Mouse (Mus musculus) G1E (cell line): ENCODE data around the gene Tom1.

Experiments used
- CTCF ChIP-seq: IDR thresholded peaks from 2 replicates; pipeline ENCODE4 v1.5.1; 2012; ENCODE audit warnings: low read depth, low read length, inconsistent platforms, mixed read lengths
- GATA1 ChIP-seq: IDR thresholded peaks from 2 replicates; pipeline ENCODE4 v1.6.1; 2012; ENCODE audit warnings: borderline replicate concordance, low read length, inconsistent platforms, mixed read lengths
- POLR2AphosphoS5 ChIP-seq: IDR thresholded peaks from 2 replicates; pipeline ENCODE4 v1.6.1; 2012; ENCODE audit warnings: low read depth, low read length, inconsistent platforms; ENCODE audit not compliant: insufficient replicate concordance
- TAL1 ChIP-seq: conservative IDR thresholded peaks from 2 replicates; pipeline ENCODE4 v1.6.1; 2012; ENCODE audit warnings: low read depth, low read length, inconsistent platforms, mixed read lengths

- TF ChIP-seq CTCF = no peak
- no peak for TF ChIP-seq POLR2AphosphoS5
- no peak for TF ChIP-seq GATA1
- TF ChIP-seq TAL1 = no peak
Measured at GRCm38 (mm10) chr8:75102956-75103355, 69.5 kb downstream of the Tom1 start.
